Mouse (Mus musculus) right cerebral cortex, postnatal 36 days (tissue): ENCODE results near the gene Hist1h2bh.
A peak's percentile ranks its signal among the peaks of the same experiment; 100 is the strongest.
"Not testable (repeated sequence)": the region's sequence is repeated elsewhere in the genome, so short reads cannot be mapped to it uniquely, and the experiment has no call there.

Source experiments
- DNase-seq, 2 experiments: peaks; one replicate each; pipeline ENCODE4 v3.0.0; 2022; ENCODE audit warnings: low spot score in 2 of 2, mixed read lengths in 1 of 2

Gene Hist1h2bh

GRCm38 (mm10) chr13:23542999-23543607 is at the start of gene Hist1h2bh:
TSS of gene Hist1h2bh (minus strand) at chr13:23543392.
- peak; percentile 67 to 90 for DNase-seq

GRCm38 (mm10) chr13:23592614-23593013 is 49.4 kb upstream of the Hist1h2bh start:
- no peak for DNase-seq

GRCm38 (mm10) chr13:23591886-23592285 is 48.7 kb upstream of the Hist1h2bh start:
- DNase-seq, result not testable (repeated sequence)

- no peak for DNase-seq
These were observed 48.0 kb upstream of the Hist1h2bh start for GRCm38 (mm10) chr13:23591206-23591605.

GRCm38 (mm10) chr13:23586940-23587225 is 43.7 kb upstream of the Hist1h2bh start:
- no peak for DNase-seq

GRCm38 (mm10) chr13:23586099-23586939 is 43.1 kb upstream of the Hist1h2bh start:
- DNase-seq, result no peak

- peak; percentile 62 to 74 for DNase-seq
These were observed 42.4 kb upstream of the Hist1h2bh start for GRCm38 (mm10) chr13:23585442-23586098.

- peak; percentile 48 to 76 for DNase-seq
These were observed 41.8 kb upstream of the Hist1h2bh start for GRCm38 (mm10) chr13:23585029-23585441.

GRCm38 (mm10) chr13:23584331-23584730 is 41.1 kb upstream of the Hist1h2bh start:
- no peak for DNase-seq

- no peak for DNase-seq
These were observed 40.3 kb upstream of the Hist1h2bh start for GRCm38 (mm10) chr13:23583387-23584068.

- no peak for DNase-seq
These were observed 39.2 kb upstream of the Hist1h2bh start for GRCm38 (mm10) chr13:23582219-23583056.

- peak; percentile 94 to 97 for DNase-seq
These were observed 38.4 kb upstream of the Hist1h2bh start, which contains the start of gene Hist1h4d for GRCm38 (mm10) chr13:23581408-23582218. TSS of gene Hist1h4d (plus strand) at chr13:23581598.

- no peak for DNase-seq
These were observed 34.6 kb upstream of the Hist1h2bh start for GRCm38 (mm10) chr13:23577835-23578234.

- no peak for DNase-seq
These were observed 33.9 kb upstream of the Hist1h2bh start for GRCm38 (mm10) chr13:23576906-23577639.

GRCm38 (mm10) chr13:23576351-23576881 is 33.2 kb upstream of the Hist1h2bh start:
- DNase-seq, result no peak

GRCm38 (mm10) chr13:23575864-23576313 is 32.7 kb upstream of the Hist1h2bh start:
- DNase-seq, result not testable (repeated sequence)

- peak in 1 of 2 experiments; percentile 62 for DNase-seq
These were observed 32.2 kb upstream of the Hist1h2bh start, which contains the start of gene Hist1h3d for GRCm38 (mm10) chr13:23575271-23575851. TSS of gene Hist1h3d (plus strand) at chr13:23575763.

GRCm38 (mm10) chr13:23574546-23575170 is 31.5 kb upstream of the Hist1h2bh start:
- DNase-seq, result not testable (repeated sequence)
